Mouse (Mus musculus) thymus, adult 2 months (tissue): ENCODE data around the gene Chil1.

ENCODE experiments used
- CTCF ChIP-seq: fragments of 200-500 bp; IDR thresholded peaks from 2 replicates; pipeline ENCODE4 v1.5.1; 2012; ENCODE audit warnings: mild to moderate bottlenecking, control low read depth, low read length, moderate library complexity, borderline replicate concordance; ENCODE audit not compliant: control insufficient read depth, poor library complexity, insufficient read depth; ENCODE audit errors: extremely low read depth
- POLR2A ChIP-seq: fragments of 200-500 bp; IDR thresholded peaks from 2 replicates; pipeline ENCODE4 v1.6.1; 2012; ENCODE audit warnings: mild to moderate bottlenecking, low read length, control low read depth, moderate library complexity; ENCODE audit not compliant: control insufficient read depth, poor library complexity, insufficient read depth; ENCODE audit errors: extremely low read depth

DNA sequence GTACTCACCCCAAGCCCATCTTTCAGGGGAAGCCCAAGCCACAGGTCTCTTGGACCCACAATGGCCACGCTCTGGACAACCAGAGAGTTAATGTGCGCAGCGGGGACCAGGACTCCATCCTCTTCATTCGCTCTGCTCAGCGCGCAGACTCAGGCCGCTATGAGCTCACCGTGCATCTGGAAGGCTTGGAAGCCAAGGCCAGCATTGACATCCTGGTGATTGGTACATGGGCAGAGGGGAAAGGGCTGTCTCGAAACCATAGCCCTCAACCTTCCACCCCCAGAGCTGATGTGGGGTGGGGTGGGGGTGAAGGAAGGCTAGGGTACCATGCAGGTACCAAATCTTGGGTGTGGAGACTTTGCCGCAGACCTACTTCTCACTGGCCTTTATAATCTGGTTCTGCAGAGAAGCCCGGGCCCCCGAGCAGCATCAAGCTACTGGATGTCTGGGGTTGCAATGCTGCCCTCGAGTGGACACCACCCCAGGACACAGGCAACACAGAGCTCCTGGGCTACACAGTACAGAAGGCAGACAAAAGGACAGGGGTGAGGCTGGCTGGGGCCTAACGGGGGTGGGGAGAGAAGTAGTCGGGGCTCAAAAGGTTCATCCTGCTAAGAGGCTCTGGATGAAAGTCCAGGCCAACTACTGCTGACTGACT, 15.5 kb downstream of the Chil1 start:
- TF ChIP-seq CTCF, result no peak
- TF ChIP-seq POLR2A, result no peak
